Mouse (Mus musculus) layer of hippocampus, adult 2 months (tissue): ENCODE data around the gene Itpr1. TPM values are rescaled to one million over a fixed set of nuclear protein-coding genes. Genes with fewer than 3 reads are reported as not detected.

Source experiments
- DNase-seq, 2 experiments: peaks; one replicate each; pipeline ENCODE4 v3.0.0; 2022; ENCODE audit warnings: low spot score in 2 of 2
- H3K27ac ChIP-seq: fragments of 200-600 bp; 2 replicates; pipeline ENCODE4 v1.8.1; 2022
- H3K4me3 ChIP-seq: fragments of 200-600 bp; 2 replicates; pipeline ENCODE4 v1.8.1; 2022; ENCODE audit warnings: mild to moderate bottlenecking
- CTCF ChIP-seq: fragments of 200-600 bp; conservative IDR thresholded peaks from 2 replicates; pipeline ENCODE4 v1.8.1; 2022; ENCODE audit warnings: antibody characterized with exemption, mild to moderate bottlenecking, moderate library complexity
- total RNA-seq, 2 experiments: library from RNA; stranded (reverse); gene quantifications; 2 replicates each; pipeline ENCODE4 v1.2.3; 2021

The Itpr1 gene
- total RNA-seq, 2 experiments from 2014 or later, result 317 to 337 TPM

GRCm38 (mm10) chr6:108236996-108237395 is 24.1 kb downstream of the Itpr1 start:
- DNase-seq, result no peak
- no peak for TF ChIP-seq CTCF
- no peak overlapping the region for H3K4me3 ChIP-seq
- peak overlapping the region; percentile 75 for H3K27ac ChIP-seq

- Histone ChIP-seq H3K4me3 (no peak overlapping the region), H3K27ac (peak overlapping the region; percentile 75)
- no peak for TF ChIP-seq CTCF
- no peak for DNase-seq
These were observed 24.7 kb downstream of the Itpr1 start for GRCm38 (mm10) chr6:108237585-108237984.

DNA sequence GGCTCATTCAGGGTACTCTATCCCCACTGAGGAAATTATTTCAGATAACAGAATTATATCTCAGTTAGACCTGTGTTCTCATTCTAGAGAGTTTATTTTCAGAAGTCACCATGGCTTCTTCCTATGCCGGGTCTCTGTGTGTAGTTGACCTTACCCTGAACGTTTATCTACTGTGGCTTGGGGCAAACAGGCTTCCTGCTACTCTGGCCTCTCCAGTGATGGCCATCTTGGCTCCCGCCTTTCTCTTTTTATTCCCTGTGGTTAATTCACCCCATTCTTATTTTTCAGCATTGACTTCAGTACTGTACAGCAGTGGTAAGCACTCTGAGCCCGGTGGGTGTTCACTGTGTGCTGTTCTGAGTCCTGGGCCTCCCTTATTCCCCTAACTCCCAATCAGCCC is 25.1 kb downstream of the Itpr1 start:
- H3K27ac ChIP-seq, result peak overlapping the region; percentile 75
- H3K4me3 ChIP-seq, result no peak overlapping the region
- DNase-seq, result no peak
- no peak for TF ChIP-seq CTCF

- TF ChIP-seq CTCF, result no peak
- DNase-seq, result no peak
- no peak overlapping the region for H3K4me3 ChIP-seq
- H3K27ac ChIP-seq, result 0 out of 2 replicates have a peak overlapping the region, but pooled peaks have one; percentile 7
These were observed 26.2 kb downstream of the Itpr1 start for GRCm38 (mm10) chr6:108239056-108239455.

GRCm38 (mm10) chr6:108240004-108240403 is 27.1 kb downstream of the Itpr1 start:
- no peak for DNase-seq
- TF ChIP-seq CTCF, result no peak
- Histone ChIP-seq H3K4me3 (no peak overlapping the region), H3K27ac (no peak overlapping the region)

- H3K4me3 ChIP-seq, result no peak overlapping the region
- peak overlapping the region; percentile 33; the same call in 1 of the 2 replicates for H3K27ac ChIP-seq
- TF ChIP-seq CTCF, result no peak
- DNase-seq, result no peak
These were observed 27.9 kb downstream of the Itpr1 start for GRCm38 (mm10) chr6:108240754-108241153.

DNA sequence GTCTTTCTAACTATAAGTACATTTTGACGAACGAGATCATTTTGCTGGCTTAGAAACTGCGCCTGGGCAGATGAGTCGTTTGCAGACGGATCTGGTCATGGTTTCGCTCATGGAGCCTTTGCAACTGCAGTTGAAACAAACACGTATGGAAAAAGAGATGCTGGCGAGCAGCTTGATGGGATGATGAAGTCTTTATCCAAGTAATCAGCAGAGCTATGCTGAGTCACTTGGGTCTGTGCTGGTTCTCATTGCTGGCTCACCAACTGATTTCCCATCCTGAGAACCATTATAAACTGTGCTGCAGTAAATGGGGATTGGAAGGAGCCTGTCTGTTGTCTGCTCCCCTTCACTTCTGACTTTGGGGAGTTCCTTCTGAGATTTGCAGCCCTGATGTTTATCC is 31.7 kb downstream of the Itpr1 start:
- peak in 1 of 2 experiments; percentile 38 for DNase-seq
- no peak overlapping the region for H3K4me3 ChIP-seq
- peak overlapping the region; percentile 59; the same call in 1 of the 2 replicates for H3K27ac ChIP-seq
- no peak for TF ChIP-seq CTCF

DNA sequence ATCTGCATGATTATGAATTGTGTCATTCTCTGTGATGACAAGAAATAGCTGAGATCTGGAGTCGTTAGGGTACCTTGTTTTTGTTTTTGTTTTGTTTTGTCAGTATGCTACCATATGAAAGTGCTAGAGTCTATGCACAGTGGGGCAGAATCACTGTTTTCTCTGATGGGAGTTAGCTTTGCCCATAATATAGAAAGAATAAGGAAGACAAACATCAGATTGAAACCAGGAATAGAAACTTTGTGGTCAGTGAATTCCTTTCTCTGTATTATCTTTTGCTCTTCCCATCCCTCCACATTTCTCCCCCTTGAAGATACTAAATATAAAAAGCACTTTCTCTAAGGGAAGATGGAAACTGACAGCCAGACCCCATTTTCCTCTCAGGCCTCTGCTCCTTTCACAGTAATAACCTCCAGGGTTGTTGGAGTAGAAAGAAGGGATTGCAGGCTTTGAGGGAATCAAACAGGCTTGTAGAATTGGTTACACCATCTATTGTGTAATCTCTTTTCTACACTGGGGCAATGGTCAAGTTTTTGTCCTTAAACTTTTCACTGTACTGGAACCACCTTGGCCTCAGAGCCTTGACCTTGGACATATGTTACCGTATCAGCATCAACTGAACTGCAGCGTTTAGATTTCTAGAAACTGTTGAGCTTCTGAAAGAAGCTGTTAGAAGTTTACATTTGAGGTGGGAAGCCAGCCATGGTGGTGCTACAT is 33.6 kb downstream of the Itpr1 start:
- no peak for TF ChIP-seq CTCF
- no peak for DNase-seq
- H3K4me3 ChIP-seq, result no peak overlapping the region
- no peak overlapping the region for H3K27ac ChIP-seq

DNA sequence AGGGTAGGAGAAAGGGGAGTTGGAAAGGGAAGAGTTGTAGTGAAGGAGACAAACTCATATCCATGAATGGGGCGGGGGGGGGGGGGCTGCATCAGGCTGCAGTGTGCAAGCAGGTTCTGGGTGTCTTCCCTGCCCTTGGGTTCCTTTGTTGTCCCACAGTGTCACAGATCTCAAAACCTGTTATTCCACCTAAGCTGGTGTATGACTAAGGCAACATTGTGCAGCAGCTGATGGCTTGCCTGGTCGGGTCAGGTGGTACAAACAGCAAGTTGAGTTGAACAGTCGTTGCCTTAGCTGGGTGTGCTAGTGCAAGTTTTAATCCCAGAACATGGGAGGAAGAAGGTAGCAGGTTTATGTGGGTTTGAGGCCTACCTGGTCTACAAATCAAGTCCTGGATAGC is 34.3 kb downstream of the Itpr1 start:
- no peak overlapping the region for H3K27ac ChIP-seq
- no peak for TF ChIP-seq CTCF
- no peak overlapping the region for H3K4me3 ChIP-seq
- no peak for DNase-seq

GRCm38 (mm10) chr6:108248519-108248918 is 35.6 kb downstream of the Itpr1 start:
- DNase-seq, result no peak
- H3K4me3 ChIP-seq, result no peak overlapping the region
- TF ChIP-seq CTCF, result no peak
- H3K27ac ChIP-seq, result peak overlapping the region; percentile 62

- Histone ChIP-seq H3K4me3 (no peak overlapping the region), H3K27ac (peak overlapping the region; percentile 62)
- DNase-seq, result no peak
- no peak for TF ChIP-seq CTCF
These were observed 36.4 kb downstream of the Itpr1 start for GRCm38 (mm10) chr6:108249031-108249917.

- peak in 1 of 2 experiments; percentile 38 for DNase-seq
- Histone ChIP-seq H3K4me3 (no peak overlapping the region), H3K27ac (peak overlapping the region; percentile 62)
- no peak for TF ChIP-seq CTCF
These were observed 37.0 kb downstream of the Itpr1 start for GRCm38 (mm10) chr6:108249918-108250225.

GRCm38 (mm10) chr6:108250416-108250815 is 37.5 kb downstream of the Itpr1 start:
- no peak for TF ChIP-seq CTCF
- no peak for DNase-seq
- H3K27ac ChIP-seq, result peak overlapping the region; percentile 62; the same call in 1 of the 2 replicates
- no peak overlapping the region for H3K4me3 ChIP-seq
